Comparison of ENCODE assay signal across 13 mouse cellular contexts in the genomic region with DNA sequence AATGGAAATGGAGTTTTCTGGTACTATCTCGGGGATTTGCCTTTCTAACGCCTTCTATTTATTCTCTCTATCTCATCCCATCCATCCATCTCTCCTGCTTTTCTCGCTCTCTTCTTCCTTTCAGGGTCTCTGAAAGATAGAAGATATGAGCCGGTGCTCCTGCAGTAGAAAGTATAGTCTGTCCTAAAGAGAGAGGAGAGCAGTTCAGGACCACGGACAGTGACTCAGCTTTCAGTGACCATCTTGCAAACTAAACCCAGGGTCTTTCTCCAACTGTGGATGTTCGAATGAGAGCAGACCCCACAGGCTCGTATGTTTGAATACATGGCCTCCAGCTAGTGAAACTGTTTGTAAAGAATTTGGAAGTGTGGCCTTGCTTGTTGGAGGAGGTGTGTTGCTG. TPM values are rescaled to one million over a fixed set of nuclear protein-coding genes. Genes with fewer than 3 reads are reported as not detected.
A peak's percentile ranks its signal among the peaks of the same experiment; 100 is the strongest.
DNase-seq lines count a peak whose midpoint lies in the region.
"Had no signal": no experiment of that assay in that cellular context is flagged by ENCODE, and none has a peak within 500 bp of the region (broad histone marks: within the 10 kb centered on the region; RNA-seq: fewer than 3 reads in every experiment).

No protein-coding gene starts in this region.

- peak; percentile 46 for DNase-seq in adrenal gland, postnatal 10 days
- no peak for DNase-seq in adrenal gland, adult 8-10 months
- DNase-seq in lung, postnatal 14 days, result peak; percentile 20
- no peak for DNase-seq in lung, postnatal 4 days
- DNase-seq in embryonic facial prominence, embryonic 10.5 days (ENCODE audit: low spot score), result peak; percentile 65
- peak; percentile 39 for DNase-seq in splenic B cell, adult 2 months (ENCODE audit: low read depth, low spot score)
- DNase-seq in cerebellum, adult 8-10 months, result no peak
- DNase-seq in heart, adult 18-20 months, result no peak

- H3K27ac ChIP-seq in embryonic facial prominence, embryonic 10.5 days (replicated peaks), result no peak overlapping the region

- H3K4me3 ChIP-seq in embryonic facial prominence, embryonic 10.5 days, result no peak overlapping the region

- no peaks in the 10 kb centered on the region for H3K27me3 ChIP-seq in embryonic facial prominence, embryonic 10.5 days (replicated peaks; ENCODE audit: low read depth, poor library complexity, severe bottlenecking)
- H3K27me3 ChIP-seq in splenic B cell, adult 2 months (ENCODE audit: control insufficient read depth, insufficient read depth, low read length, poor library complexity, severe bottlenecking), result no peaks in the 10 kb centered on the region

- no peaks in the 10 kb centered on the region for H3K9me3 ChIP-seq in embryonic facial prominence, embryonic 10.5 days

- WGBS in embryonic facial prominence, embryonic 10.5 days, result 46% methylated on average over 7 of the region's 7 CpGs

- no peaks in the 10 kb centered on the region for H3K4me1 ChIP-seq in embryonic facial prominence, embryonic 10.5 days

- H3K36me3 ChIP-seq in embryonic facial prominence, embryonic 10.5 days (replicated peaks), result no peaks in the 10 kb centered on the region
- H3K36me3 ChIP-seq in splenic B cell, adult 2 months (ENCODE audit: control insufficient read depth, insufficient read depth, low read length, poor library complexity, severe bottlenecking), result no peaks in the 10 kb centered on the region

RNA-seq across cellular contexts. Expression of gene Dynll2, which starts 30.3 kb away (rescaled TPM):
- total RNA-seq in adrenal gland, postnatal 10 days (2021), result 100 to 1,000 TPM; 124 to 136 TPM
- total RNA-seq in adrenal gland, adult 8-10 months (2022), result 100 to 1,000 TPM; 271 to 301 (median 294) TPM
- 27.0 and 28.2 TPM in 2 replicates for polyA plus RNA-seq in embryonic facial prominence, embryonic 10.5 days (2016; fragmentation: Nextera tagmentation; extraction: Ambion mirVana)
- 100 to 1,000 TPM; 410 to 444 TPM for total RNA-seq in heart, adult 18-20 months (2021)

RNA-seq across cellular contexts. Expression of gene Olfr464, which starts 36.3 kb away (rescaled TPM):
- not detected for total RNA-seq in adrenal gland, postnatal 10 days (2021)
- total RNA-seq in adrenal gland, adult 8-10 months (2022), result not detected
- polyA plus RNA-seq in embryonic facial prominence, embryonic 10.5 days (2016; fragmentation: Nextera tagmentation; extraction: Ambion mirVana), result not detected in 2 replicates
- not detected for total RNA-seq in heart, adult 18-20 months (2021)
- total RNA-seq: gastrocnemius, postnatal 4 days; heart, postnatal 25 days; megakaryocyte progenitor cell, adult 5-6 weeks had no signal
- polyA plus RNA-seq: urinary bladder, adult 2 months had no signal

RNA-seq across cellular contexts. Expression of gene Olfr463, which starts 59.9 kb away (rescaled TPM):
- not detected for total RNA-seq in adrenal gland, postnatal 10 days (2021)
- total RNA-seq in adrenal gland, adult 8-10 months (2022), result not detected
- not detected in 2 replicates for polyA plus RNA-seq in embryonic facial prominence, embryonic 10.5 days (2016; fragmentation: Nextera tagmentation; extraction: Ambion mirVana)
- total RNA-seq in heart, adult 18-20 months (2021), result not detected
- total RNA-seq: gastrocnemius, postnatal 4 days; heart, postnatal 25 days; left cerebral cortex, postnatal 25 days; megakaryocyte progenitor cell, adult 5-6 weeks had no signal
- polyA plus RNA-seq: urinary bladder, adult 2 months had no signal

Comparison
In these comparisons a context has a peak if more than half of its experiments do, and no peak if none do; other contexts are left out.
1. DNase-seq: peak in adrenal gland, postnatal 10 days (single experiment), lung, postnatal 14 days (single experiment), embryonic facial prominence, embryonic 10.5 days (single experiment) and splenic B cell, adult 2 months (single experiment); none in adrenal gland, adult 8-10 months (single experiment), lung, postnatal 4 days (0 of 2), cerebellum, adult 8-10 months (single experiment) and heart, adult 18-20 months (0 of 2).